Mouse (Mus musculus): ENCODE data around the gene Ddx60. TPM values are rescaled to one million over a fixed set of nuclear protein-coding genes. Genes with fewer than 3 reads are reported as not detected.
"Not testable (repeated sequence)": the region's sequence is repeated elsewhere in the genome, so short reads cannot be mapped to it uniquely, and the experiment has no call there.

The Ddx60 gene
- polyA plus RNA-seq, 1 experiment: 0.71 TPM

DNA sequence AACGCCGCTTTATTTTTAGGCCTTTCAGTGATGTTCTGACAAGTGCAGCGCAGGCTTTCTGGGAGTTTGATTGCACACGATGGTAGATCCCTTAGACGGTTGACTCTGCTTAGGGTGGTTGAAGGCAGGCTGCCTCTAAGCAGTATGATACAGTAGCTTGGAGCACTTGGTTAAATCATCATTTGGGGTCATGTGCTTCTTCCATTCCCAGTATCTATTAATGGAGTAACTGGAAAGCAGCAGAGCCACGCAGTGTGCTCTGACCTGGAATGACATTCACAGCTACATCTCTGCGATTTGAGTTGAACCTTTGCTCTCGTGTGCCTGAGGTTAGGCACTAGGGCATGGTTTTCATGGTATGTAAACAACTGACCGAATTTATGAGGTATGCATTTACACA lies 13.9 kb upstream of the Ddx60 start:
- Histone ChIP-seq H3K4me3 (ENCODE audit: insufficient read depth, low read length) (no peak overlapping the region), H3K4me1 (ENCODE audit: control insufficient read depth, insufficient read depth, low read length) (no peaks in the 10 kb centered on the region)
- TF ChIP-seq CTCF (IDR thresholded peaks at IDR 0.05; ENCODE audit: extremely low read depth, insufficient read depth, low read length) (no peak), POLR2A (IDR thresholded peaks at IDR 0.05; ENCODE audit: extremely low read depth, insufficient read depth, low read length) (no peak)

DNA sequence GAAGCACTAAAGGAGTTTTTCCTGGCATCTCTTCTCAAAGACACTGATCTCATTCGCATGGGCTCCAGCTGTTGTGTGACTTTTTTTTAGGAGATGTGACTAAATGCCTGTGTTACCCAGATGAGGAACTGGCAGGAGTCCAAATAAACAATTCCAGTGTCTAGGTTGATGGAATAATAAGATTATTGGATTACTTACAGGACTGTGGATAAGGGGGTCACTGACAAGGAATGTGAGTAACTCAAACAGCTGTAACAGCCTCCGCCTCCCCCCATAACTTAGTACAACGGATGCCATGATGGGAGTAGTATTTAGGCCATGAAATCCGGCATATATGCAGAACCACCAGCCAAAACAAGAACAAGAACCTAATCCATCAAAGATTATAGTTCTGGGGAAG lies 10.6 kb upstream of the Ddx60 start:
- H3K27ac ChIP-seq (ENCODE audit: insufficient read depth, low read length): no peak overlapping the region
- TF ChIP-seq POLR2A (IDR thresholded peaks at IDR 0.05; ENCODE audit: extremely low read depth, insufficient read depth, low read length) (no peak), CTCF (IDR thresholded peaks at IDR 0.05; ENCODE audit: extremely low read depth, insufficient read depth, low read length) (no peak)
- no peaks in the 10 kb centered on the region for H3K4me1 ChIP-seq (ENCODE audit: control insufficient read depth, insufficient read depth, low read length)
- H3K4me3 ChIP-seq (ENCODE audit: insufficient read depth, low read length): no peak overlapping the region

More for the DNA sequence above, 13.9 kb upstream of the Ddx60 start:
- no peak overlapping the region for H3K27ac ChIP-seq (ENCODE audit: insufficient read depth, low read length)

- Histone ChIP-seq H3K27ac (ENCODE audit: insufficient read depth, low read length) (no peak overlapping the region), H3K4me3 (ENCODE audit: insufficient read depth, low read length) (no peak overlapping the region), H3K4me1 (ENCODE audit: control insufficient read depth, insufficient read depth, low read length) (no peaks in the 10 kb centered on the region)
- TF ChIP-seq POLR2A (IDR thresholded peaks at IDR 0.05; ENCODE audit: extremely low read depth, insufficient read depth, low read length) (no peak), CTCF (IDR thresholded peaks at IDR 0.05; ENCODE audit: extremely low read depth, insufficient read depth, low read length) (no peak)
Measured at GRCm38 (mm10) chr8:61919145-61919788, 8.6 kb upstream of the Ddx60 start.

DNA sequence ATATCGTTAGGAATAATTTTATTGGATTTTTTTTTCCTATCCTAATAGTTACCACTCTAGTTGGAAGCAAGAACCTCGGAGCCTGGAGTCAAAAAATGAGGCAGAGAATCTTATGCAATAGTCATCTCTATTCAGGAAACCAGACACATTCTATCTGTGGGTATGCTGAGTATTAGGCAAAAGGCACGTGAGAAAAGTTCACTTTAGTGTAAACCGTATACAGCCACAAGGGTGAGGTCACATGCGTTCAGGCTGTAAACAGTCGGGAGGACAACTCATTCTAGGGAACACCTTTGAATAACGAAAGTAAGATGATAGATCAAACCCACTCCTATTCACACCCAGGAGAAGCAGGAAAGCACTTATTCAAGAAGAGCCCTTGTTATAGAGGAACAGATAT lies 7.5 kb upstream of the Ddx60 start:
- no peak overlapping the region for H3K4me3 ChIP-seq (ENCODE audit: insufficient read depth, low read length)
- no peaks in the 10 kb centered on the region for H3K4me1 ChIP-seq (ENCODE audit: control insufficient read depth, insufficient read depth, low read length)
- H3K27ac ChIP-seq (ENCODE audit: insufficient read depth, low read length): no peak overlapping the region
- no peak for TF ChIP-seq POLR2A (IDR thresholded peaks at IDR 0.05; ENCODE audit: extremely low read depth, insufficient read depth, low read length)
- TF ChIP-seq CTCF (IDR thresholded peaks at IDR 0.05; ENCODE audit: extremely low read depth, insufficient read depth, low read length): no peak

DNA sequence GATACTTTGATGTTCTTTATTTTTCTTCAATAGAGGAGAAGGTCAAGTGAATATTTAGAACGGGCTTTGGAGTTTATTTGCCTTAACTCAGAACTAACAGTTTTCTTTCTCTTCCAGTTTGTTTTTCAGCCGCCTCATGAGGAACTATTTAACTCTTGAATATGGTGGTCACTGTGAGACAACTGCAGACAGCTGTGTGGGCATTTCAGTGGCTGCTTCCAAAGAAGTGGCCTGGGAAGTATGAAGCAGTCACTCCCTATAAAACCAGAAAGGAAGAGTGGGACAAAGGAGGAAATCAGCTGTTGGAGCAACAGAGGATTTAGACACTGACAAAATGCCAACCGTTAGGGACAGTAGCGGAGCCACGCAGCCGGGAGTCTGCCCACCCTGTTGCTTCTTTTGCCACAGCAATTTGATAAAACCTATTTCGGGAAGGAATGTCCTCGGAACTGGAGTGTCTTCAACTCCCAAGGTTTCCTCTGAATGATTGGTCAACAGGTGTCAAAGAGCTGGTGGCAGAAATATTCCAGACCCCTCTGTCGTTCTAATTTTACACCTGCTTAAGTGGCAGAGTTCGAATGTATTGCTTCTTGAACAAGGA lies 6.3 kb upstream of the Ddx60 start:
- Histone ChIP-seq H3K4me3 (ENCODE audit: insufficient read depth, low read length) (no peak overlapping the region), H3K27ac (ENCODE audit: insufficient read depth, low read length) (no peak overlapping the region), H3K4me1 (ENCODE audit: control insufficient read depth, insufficient read depth, low read length) (no peaks in the 10 kb centered on the region)
- no peak for TF ChIP-seq CTCF (IDR thresholded peaks at IDR 0.05; ENCODE audit: extremely low read depth, insufficient read depth, low read length)
- no peak for TF ChIP-seq POLR2A (IDR thresholded peaks at IDR 0.05; ENCODE audit: extremely low read depth, insufficient read depth, low read length)

GRCm38 (mm10) chr8:61924518-61924917 lies 3.4 kb upstream of the Ddx60 start:
- TF ChIP-seq CTCF (IDR thresholded peaks at IDR 0.05; ENCODE audit: extremely low read depth, insufficient read depth, low read length): no peak
- no peak for TF ChIP-seq POLR2A (IDR thresholded peaks at IDR 0.05; ENCODE audit: extremely low read depth, insufficient read depth, low read length)
- H3K4me3 ChIP-seq (ENCODE audit: insufficient read depth, low read length): no peak overlapping the region
- no peaks in the 10 kb centered on the region for H3K4me1 ChIP-seq (ENCODE audit: control insufficient read depth, insufficient read depth, low read length)
- no peak overlapping the region for H3K27ac ChIP-seq (ENCODE audit: insufficient read depth, low read length)

DNA sequence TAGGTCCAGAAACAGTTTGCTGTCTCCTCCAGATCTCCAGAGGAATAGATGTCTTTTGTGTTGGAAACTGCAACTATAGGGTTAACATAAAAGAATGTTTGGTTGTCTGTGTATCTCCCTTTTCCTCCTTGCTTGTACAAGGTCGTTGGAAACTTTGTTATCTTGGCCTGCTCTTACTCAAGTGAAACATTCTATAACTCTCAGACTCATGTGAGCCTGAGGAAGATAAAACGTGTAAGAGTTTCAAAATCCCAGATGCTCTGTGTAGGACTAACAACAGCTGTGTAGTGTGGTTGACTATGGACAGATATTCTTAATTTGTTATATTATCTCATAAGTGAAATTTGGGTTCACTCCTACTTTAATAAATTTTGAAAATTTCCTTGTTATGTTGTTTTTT lies 5.4 kb downstream of the Ddx60 start:
- no peak overlapping the region for H3K27ac ChIP-seq (ENCODE audit: insufficient read depth, low read length)
- H3K4me3 ChIP-seq (ENCODE audit: insufficient read depth, low read length): no peak overlapping the region
- no peak for TF ChIP-seq POLR2A (IDR thresholded peaks at IDR 0.05; ENCODE audit: extremely low read depth, insufficient read depth, low read length)
- no peaks in the 10 kb centered on the region for H3K4me1 ChIP-seq (ENCODE audit: control insufficient read depth, insufficient read depth, low read length)

GRCm38 (mm10) chr8:61937576-61937975 lies 9.7 kb downstream of the Ddx60 start:
- no peaks in the 10 kb centered on the region for H3K4me1 ChIP-seq (ENCODE audit: control insufficient read depth, insufficient read depth, low read length)
- H3K27ac ChIP-seq (ENCODE audit: insufficient read depth, low read length): no peak overlapping the region
- H3K4me3 ChIP-seq (ENCODE audit: insufficient read depth, low read length): no peak overlapping the region
- TF ChIP-seq CTCF (IDR thresholded peaks at IDR 0.05; ENCODE audit: extremely low read depth, insufficient read depth, low read length) (no peak), POLR2A (IDR thresholded peaks at IDR 0.05; ENCODE audit: extremely low read depth, insufficient read depth, low read length) (no peak)

DNA sequence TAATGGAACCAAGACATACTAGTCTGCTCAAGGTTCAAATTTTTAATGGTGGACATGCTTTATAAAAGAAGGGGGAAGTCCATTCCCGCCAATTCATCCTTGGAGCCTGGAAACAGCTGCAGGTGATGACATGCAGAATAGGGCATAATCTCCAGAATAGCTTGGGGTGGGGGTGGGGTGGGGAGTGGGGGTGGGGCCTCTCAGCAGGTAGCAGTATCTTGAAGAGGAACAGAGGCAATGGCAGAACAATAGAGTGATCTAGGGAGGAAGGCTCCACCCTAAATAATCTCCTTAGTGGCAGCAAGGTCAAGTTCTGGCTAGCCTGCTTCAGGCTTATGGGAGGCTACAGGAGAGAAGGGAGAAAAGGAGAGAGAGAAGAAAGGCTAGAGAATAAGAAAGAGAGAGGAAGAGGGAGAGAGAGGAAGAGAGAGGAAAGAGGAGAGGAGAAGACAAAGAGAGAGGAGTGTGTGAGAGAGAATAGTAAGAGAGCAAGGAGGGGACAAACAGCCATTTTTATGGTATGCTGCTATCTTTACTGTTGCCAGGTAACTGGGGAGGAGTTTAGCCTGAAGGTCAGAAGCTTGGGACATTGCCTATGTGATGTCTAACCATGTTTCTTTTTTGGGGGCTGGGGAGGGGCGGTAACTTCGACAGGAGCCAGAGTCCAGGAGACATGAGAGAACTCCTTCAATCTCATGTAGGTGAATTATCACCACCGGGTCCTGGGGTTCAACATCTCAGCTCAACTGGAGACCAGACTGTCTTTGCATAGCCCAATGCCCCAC lies 36.9 kb downstream of the Ddx60 start:
- H3K4me3 ChIP-seq (ENCODE audit: insufficient read depth, low read length); H3K27ac ChIP-seq (ENCODE audit: insufficient read depth, low read length); H3K4me1 ChIP-seq (ENCODE audit: control insufficient read depth, insufficient read depth, low read length): not testable (repeated sequence)

DNA sequence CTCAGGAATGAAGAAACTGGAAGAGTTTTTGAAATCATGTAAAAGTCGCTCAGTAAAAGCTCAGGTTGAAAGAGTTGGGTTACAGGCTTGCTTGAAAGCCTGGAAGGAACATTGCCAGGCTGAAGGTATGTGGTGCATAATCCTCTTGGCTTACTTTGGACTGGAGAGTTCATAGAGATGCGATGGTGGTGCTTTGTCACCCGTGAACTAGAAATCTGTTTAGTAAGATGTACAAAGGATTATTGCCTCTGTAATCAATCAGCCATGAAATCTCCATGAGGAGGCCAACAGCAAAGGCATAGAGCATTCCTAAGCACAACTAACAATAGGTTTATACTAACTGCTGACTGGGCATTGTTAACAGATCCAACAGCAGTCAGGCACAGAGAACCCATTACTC lies 41.7 kb downstream of the Ddx60 start:
- Histone ChIP-seq H3K27ac (ENCODE audit: insufficient read depth, low read length) (no peak overlapping the region), H3K4me3 (ENCODE audit: insufficient read depth, low read length) (no peak overlapping the region), H3K4me1 (ENCODE audit: control insufficient read depth, insufficient read depth, low read length) (no peaks in the 10 kb centered on the region)
- TF ChIP-seq POLR2A (IDR thresholded peaks at IDR 0.05; ENCODE audit: extremely low read depth, insufficient read depth, low read length) (no peak), CTCF (IDR thresholded peaks at IDR 0.05; ENCODE audit: extremely low read depth, insufficient read depth, low read length) (no peak)
